Mouse (Mus musculus): ENCODE data around the gene Gm12185.
"Not testable (repeated sequence)": the region's sequence is repeated elsewhere in the genome, so short reads cannot be mapped to it uniquely, and the experiment has no call there.

Gm12185 gene

GRCm38 (mm10) chr11:48923818-48924217 is 68.2 kb downstream of the Gm12185 start:
- CTCF ChIA-PET, POLR2A ChIA-PET: not testable (repeated sequence)

- POLR2A ChIA-PET: interaction anchor here in 1 of 4 experiments (0.6 kb wide), 1 partner anchor 146 kb away, joined by 3 read pairs; no protein-coding TSS in a partner anchor
- CTCF ChIA-PET: no interaction called here
Observed at GRCm38 (mm10) chr11:48918380-48918779, 73.6 kb downstream of the Gm12185 start.

GRCm38 (mm10) chr11:48913611-48914010 is 78.4 kb downstream of the Gm12185 start:
- POLR2A ChIA-PET: no interaction called here
- CTCF ChIA-PET: no interaction called here

- ChIA-PET CTCF (no interaction called here), POLR2A (no interaction called here)
Observed at GRCm38 (mm10) chr11:48908459-48908858, 83.6 kb downstream of the Gm12185 start.

GRCm38 (mm10) chr11:48902021-48902420 is 90.0 kb downstream of the Gm12185 start, which contains the start of gene Gm5431:
Gm5431 (minus strand) TSS chr11:48902214.
- ChIA-PET POLR2A (no interaction called here), CTCF (no interaction called here)

GRCm38 (mm10) chr11:48901567-48901930 is 90.5 kb downstream of the Gm12185 start:
- POLR2A ChIA-PET, CTCF ChIA-PET: not testable (repeated sequence)

- CTCF ChIA-PET, POLR2A ChIA-PET: not testable (repeated sequence)
Observed at GRCm38 (mm10) chr11:48900654-48901566, 91.1 kb downstream of the Gm12185 start.

GRCm38 (mm10) chr11:48898812-48899431 is 93.1 kb downstream of the Gm12185 start:
- ChIA-PET POLR2A (no interaction called here), CTCF (no interaction called here)

GRCm38 (mm10) chr11:48876680-48877079 is 115.3 kb downstream of the Gm12185 start:
- ChIA-PET CTCF (interaction anchor here in 1 of 4 experiments (0.8 kb wide), 1 partner anchor 231 kb away, joined by 4 read pairs; no protein-coding TSS in a partner anchor), POLR2A (no interaction called here)

- POLR2A ChIA-PET: interaction anchor here in 1 of 4 experiments (0.8 kb wide), 1 partner anchor 1468 kb away, joined by 5 read pairs; no protein-coding TSS in a partner anchor
- CTCF ChIA-PET: interaction anchor here in 3 of 4 experiments (0.6 to 1.8 kb wide), 13 partner anchors 11 to 923 kb away, joined by 3 to 19 read pairs (median 3); no protein-coding TSS in a partner anchor
Observed at GRCm38 (mm10) chr11:48875343-48875837, 116.6 kb downstream of the Gm12185 start.

- POLR2A ChIA-PET: interaction anchor here in 2 of 4 experiments (0.7 to 0.8 kb wide), 2 partner anchors 74 to 1469 kb away, joined by 3 to 5 read pairs; partner anchors contain the start of gene Rack1 (in 1 of the 2)
Observed at GRCm38 (mm10) chr11:48874465-48874864, 117.6 kb downstream of the Gm12185 start.

GRCm38 (mm10) chr11:48873591-48874290 is 118.3 kb downstream of the Gm12185 start:
- ChIA-PET POLR2A (no interaction called here), CTCF (interaction anchor here in 3 of 4 experiments (0.6 to 1.8 kb wide), 7 partner anchors 19 to 537 kb away, joined by 3 to 19 read pairs (median 4); no protein-coding TSS in a partner anchor)

More at GRCm38 (mm10) chr11:48874465-48874864, 117.6 kb downstream of the Gm12185 start:
- CTCF ChIA-PET: interaction anchor here (0.6 to 1.8 kb wide), 22 partner anchors 11 to 536 kb away, joined by 3 to 19 read pairs (median 3); no protein-coding TSS in a partner anchor

GRCm38 (mm10) chr11:48872695-48873300 is 119.2 kb downstream of the Gm12185 start:
- POLR2A ChIA-PET: interaction anchor here in 2 of 4 experiments (0.5 to 1.2 kb wide), 4 partner anchors 7 to 228 kb away, joined by 3 read pairs; partner anchors contain the start of gene Rack1 (in 1 of the 2)

GRCm38 (mm10) chr11:48871817-48872541 is 120.0 kb downstream of the Gm12185 start:
- CTCF ChIA-PET: interaction anchor here in 2 of 4 experiments (0.6 to 1.6 kb wide), 9 partner anchors 11 to 1284 kb away, joined by 3 to 4 read pairs (median 3); no protein-coding TSS in a partner anchor

More at GRCm38 (mm10) chr11:48872695-48873300, 119.2 kb downstream of the Gm12185 start:
- CTCF ChIA-PET: interaction anchor here in 2 of 4 experiments (0.9 to 1.5 kb wide), 5 partner anchors 14 to 236 kb away, joined by 3 to 4 read pairs (median 3); no protein-coding TSS in a partner anchor

GRCm38 (mm10) chr11:48871201-48871772 is 120.7 kb downstream of the Gm12185 start, which contains the start of gene Irgm1:
Irgm1 (minus strand) TSS chr11:48871683.
- POLR2A ChIA-PET: interaction anchor here in 1 of 4 experiments (0.6 to 1.2 kb wide), 2 partner anchors 72 to 229 kb away, joined by 3 to 4 read pairs; partner anchors contain the start of gene Rack1
- CTCF ChIA-PET: interaction anchor here (0.6 to 1.6 kb wide), 13 partner anchors 11 to 1284 kb away, joined by 3 to 8 read pairs (median 4); no protein-coding TSS in a partner anchor

More at GRCm38 (mm10) chr11:48871817-48872541, 120.0 kb downstream of the Gm12185 start:
- POLR2A ChIA-PET: interaction anchor here in 2 of 4 experiments (0.5 to 1.2 kb wide), 5 partner anchors 8 to 229 kb away, joined by 3 read pairs; partner anchors contain the start of gene Rack1 (in 1 of the 2)

- POLR2A ChIA-PET: interaction anchor here in 2 of 4 experiments (0.5 to 0.6 kb wide), 3 partner anchors 78 to 381 kb away, joined by 3 to 4 read pairs (median 3); no protein-coding TSS in a partner anchor
- CTCF ChIA-PET: interaction anchor here (0.6 to 1.6 kb wide), 8 partner anchors 12 to 642 kb away, joined by 3 to 8 read pairs (median 5); no protein-coding TSS in a partner anchor
Observed at GRCm38 (mm10) chr11:48870781-48871180, 121.2 kb downstream of the Gm12185 start.

Measured in embryonic stem cell, embryonic (primary cell).